Mouse (Mus musculus) adipocyte (in vitro differentiated cells): ENCODE results near the gene Clk1.
"Not testable (repeated sequence)": the region's sequence is repeated elsewhere in the genome, so short reads cannot be mapped to it uniquely, and the experiment has no call there.

Source experiments
- DNase-seq: peaks from one replicate; pipeline ENCODE4 v3.0.0-alpha.2; 2016; ENCODE audit warnings: low spot score

The Clk1 gene

DNA sequence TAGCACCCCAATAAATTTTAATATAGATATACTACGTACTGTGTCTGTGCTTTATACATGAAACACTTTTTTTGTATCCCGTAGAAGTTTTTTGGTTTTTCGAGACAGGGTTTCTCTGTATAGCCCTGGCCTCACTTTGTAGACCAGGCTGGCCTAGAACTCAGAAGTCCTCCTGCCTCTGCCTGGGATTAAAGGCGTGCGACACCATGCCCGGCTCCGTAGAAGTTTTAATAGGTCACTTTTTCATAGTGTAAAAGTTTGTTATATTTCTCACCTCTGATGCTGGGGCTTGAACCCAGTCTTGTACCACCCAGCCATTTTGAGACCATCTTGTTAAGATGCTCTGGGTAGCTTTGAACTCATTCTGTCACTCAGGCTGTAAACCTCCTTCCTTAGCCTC lies 16.5 kb downstream of the Clk1 start:
- no peak for DNase-seq

DNA sequence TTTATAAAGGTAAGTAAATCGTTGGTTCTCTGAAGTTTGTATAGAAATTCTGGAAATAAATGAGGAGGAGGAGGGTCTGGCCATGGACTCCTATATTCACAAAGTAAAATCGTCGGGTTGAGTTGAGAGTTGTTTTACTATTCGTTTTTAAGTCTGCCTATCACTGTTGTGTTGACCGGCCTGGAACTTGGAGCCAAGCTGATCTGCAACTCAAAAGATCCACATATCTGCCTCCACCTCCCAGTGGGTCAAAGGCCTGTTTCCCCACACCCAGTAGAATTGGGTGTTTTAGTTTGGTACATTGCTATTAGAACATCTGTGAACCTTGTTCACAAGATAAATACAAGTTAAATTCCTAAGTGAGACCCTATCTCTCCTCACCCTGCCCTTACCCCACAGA lies 20.1 kb downstream of the Clk1 start:
- no peak for DNase-seq

DNA sequence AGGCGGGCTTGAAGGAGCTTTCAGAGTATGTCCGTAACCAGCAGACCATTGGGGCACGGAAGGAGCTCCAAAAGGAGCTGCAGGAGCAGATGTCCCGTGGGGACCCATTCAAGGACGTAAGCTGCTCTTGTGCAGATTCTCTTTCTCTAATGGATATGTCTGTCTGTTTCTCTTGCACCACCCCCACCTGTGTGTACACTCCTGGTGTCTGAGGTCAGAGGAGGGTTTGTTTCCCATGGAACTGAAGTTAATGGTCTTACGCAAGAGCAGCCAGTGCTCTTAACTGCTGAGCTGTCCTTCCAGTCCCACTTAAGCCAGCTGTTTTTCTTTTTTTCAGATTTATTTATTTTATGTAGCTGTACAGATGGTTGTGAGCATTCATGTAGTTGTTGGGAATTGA lies 22.5 kb downstream of the Clk1 start:
- DNase-seq, result no peak

DNA sequence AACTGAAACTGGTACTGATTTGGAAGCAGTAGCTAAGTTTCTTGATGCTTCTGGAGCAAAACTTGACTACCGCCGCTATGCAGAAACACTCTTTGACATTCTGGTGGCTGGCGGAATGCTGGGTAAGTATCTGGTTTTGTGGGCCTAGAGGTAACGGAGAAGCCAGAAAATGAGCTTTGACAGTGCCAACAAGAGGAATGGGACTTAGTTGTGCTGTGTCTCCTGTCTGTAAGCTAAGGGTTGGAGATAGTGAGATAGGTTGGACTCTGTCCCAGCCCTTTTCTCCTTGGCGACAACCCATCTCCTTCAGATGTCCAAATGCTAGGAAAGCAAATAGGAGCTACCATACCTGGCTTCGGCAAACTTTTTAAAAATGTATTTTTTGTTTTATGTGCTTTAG lies 26.1 kb downstream of the Clk1 start:
- no peak for DNase-seq

DNA sequence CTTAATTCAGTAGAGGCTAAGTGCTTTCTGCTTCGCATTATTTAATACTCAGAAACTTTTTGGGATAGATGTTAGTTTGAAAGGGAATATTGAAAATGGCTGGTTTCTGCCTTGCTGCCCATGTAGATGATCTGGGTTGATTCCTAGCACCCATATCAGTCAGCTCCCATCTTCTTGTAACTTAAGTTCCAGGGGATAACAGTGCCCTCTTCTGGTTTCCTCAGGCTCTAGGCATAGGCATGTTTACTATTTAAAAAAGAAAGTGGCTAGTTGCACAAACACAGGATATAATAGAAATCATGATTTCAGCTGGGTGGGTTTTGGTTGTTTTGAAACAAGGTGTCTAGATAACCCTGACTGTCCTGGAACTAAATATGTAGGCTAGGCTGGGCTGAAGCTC lies 27.7 kb downstream of the Clk1 start:
- DNase-seq, result peak; percentile 45

DNA sequence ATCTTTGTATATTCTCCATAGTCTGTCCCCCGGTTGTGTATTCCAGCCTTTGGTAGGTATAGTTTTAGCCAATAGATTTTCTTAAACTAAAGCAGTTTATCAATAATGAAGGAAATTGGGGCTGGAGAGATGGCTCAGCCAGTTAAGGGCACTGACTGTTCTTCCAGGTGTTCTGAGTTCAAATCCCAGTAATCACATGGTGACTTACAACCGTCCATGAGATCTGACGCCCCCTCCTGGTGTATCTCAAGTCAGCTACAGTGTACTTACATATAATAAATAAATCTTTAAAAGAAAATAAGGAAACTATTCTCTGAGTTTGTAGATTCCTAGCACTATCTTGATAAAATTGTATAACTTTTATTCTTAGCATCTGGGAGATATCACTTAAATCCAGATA lies 28.5 kb downstream of the Clk1 start:
- no peak for DNase-seq

DNA sequence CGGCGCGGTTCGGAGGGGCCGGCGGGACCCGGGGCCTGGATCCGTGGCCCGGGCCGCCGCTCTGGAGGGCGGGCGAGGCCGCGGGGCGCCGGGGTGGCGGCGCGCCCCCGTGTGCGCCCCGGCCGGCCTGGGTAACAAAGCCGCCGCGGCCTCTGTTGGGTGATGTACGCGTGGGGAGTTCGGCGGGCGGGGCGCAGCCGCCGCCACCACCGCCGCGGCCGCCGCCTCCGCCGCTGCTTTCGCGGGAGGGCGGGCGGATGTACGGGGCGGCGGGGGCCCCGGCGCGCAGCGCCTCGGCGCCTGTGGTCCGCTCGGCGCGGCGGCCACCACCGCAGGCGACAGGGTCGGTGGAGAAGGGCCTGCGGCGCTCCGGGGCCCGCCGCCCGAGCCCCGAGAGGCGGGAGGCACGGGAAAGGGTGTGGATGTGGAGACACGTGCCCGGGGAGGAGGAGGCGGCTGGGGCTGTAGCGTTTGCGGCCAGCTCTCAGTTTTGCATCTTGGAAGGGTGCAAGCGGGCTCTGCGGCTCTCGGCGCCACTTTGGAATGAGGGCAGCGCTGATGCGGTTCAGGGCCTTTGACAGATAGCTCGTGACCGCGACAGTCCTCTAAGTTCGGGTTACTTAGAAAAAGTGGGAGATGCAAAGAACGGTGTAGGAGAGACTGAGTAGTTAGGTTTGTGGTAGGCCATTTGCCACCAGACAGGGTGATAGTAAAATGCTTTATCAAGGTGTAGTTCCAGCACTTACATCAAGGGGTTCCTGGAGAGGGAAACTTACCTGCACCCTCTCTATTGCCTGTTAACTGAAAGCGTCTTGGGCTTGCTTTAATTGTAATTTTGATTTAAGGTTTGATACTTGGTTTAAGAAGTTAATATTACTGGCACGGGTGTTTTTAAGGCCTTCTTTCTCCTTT lies 30.3 kb downstream of the Clk1 start:
- peak; percentile 46 for DNase-seq

DNA sequence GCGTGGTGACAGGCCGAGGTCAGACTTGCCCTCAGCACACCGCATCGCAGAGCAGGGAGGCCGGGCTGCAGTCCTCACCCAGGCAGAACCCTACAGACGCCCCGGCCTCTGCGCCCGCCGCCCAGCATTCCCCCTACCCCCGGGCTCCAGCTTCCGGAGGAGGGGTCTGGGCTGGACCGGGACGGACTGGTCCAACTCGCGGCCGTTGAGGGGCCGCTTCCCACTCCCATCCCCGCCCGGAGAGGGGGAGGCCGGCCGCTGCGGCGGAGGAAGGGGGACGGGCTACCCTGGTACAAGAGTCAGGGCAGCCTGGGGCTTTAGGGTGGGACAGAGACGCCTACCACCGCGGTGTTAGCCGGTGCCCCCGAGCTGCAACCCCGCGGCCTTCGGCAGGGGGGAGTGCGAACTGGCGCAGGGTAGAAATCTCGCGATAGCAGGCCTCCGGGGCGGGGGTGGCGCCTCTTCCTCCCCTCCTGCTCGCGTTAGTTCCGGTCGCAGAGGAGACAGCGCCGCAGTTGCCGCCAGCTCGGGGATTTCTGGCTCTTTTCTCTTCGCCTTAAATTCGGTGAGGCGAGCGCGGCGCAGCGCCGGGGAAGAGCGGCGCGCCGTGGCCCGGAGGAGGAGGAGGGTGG lies 31.1 kb downstream of the Clk1 start, which contains the start of gene Bzw1:
Gene Bzw1 (plus strand): TSS at position 247 of the 632 bp plus-strand sequence.
- DNase-seq, result peak; percentile 92

DNA sequence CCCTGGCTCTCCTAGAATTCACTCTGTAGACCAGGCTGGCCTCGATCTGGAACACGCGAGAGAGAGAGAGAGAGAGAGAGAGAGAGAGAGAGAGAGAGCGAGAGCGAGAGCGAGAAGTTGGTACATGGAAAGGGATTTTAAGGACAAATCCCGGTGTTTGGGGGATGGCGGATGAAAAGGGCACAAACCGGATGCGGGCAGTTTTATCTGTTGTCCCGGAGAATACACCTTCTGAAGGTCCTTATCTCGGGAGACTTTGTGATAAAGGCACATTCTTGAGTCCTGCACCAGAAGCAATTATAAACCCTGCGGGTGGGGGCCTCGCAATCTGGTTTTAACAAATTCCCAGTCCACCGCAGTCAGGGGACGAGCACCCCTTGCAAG lies 31.6 kb downstream of the Clk1 start:
- DNase-seq, result peak; percentile 60

DNA sequence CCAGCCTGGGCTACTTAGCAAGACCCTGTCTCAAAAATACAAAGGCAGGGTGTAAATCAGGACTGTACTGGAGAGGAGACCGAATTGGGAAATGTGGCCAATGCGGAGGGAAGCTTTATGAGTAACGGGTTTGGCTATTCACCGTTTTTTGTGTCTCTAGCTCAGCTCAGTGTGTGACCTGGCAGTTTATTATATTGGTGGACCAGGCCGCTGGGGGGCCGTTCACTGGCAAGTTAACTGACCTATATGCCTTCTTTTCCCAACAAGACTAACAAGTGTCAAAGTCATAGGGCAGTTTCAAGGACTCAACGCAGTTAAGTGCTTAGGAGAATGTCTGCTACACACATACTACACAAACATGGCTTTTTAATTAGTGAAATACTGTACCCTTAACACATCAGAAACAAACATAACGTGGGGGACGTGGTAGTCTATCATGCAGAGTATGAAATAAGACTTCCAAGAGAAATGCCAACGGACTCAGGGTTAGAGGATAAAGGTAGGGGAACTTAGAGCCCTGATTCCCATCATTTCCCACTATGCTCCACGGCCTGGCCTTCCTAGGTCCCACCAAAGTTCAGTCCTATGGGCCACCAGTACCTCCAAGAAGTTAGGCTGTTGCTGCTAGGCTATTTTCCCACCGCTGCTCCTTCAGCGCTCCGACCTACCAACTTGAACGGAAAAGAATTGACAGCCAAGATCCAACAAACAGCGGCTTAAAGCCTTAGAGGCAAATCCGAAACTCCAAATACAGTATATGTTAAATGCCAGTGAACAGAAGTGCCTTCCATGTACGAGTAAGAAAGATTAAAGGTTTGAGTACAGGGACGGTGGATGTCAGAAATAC lies 32.2 kb downstream of the Clk1 start:
- DNase-seq, result peak; percentile 41

DNA sequence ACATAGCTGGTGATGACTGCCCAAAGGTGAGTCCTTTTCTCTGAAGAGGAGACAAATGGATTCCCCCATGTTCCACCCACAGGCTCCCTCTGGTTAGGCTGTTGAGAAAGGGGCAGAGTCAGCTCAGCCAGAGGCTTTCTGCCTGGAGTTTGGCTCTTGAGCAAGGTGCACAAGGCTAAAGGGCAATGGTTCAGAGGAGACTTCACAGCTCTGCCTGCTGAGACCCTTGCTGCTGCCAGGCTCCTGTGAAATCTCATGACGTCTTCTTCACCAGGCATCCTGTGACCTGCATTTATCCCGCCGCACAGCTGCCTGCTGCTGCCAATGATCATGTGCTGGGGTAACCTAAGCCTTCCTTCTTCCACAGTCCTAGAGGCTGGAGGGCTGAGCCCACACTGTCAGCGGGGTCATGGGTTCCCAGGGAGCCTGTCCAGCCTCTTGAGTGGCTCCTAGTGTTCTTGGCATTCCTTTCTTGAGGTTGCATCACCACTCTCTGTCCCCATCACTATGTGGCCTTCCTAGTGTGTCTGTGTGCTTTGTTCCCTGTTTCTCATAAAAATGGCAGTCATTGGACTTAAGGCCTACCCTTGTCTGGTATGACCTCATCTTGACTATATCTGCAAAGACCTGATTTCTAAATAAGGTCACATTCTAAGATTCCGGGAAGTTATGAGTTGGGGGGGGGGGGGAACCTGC lies 41.1 kb downstream of the Clk1 start:
- DNase-seq, result peak; percentile 94

DNA sequence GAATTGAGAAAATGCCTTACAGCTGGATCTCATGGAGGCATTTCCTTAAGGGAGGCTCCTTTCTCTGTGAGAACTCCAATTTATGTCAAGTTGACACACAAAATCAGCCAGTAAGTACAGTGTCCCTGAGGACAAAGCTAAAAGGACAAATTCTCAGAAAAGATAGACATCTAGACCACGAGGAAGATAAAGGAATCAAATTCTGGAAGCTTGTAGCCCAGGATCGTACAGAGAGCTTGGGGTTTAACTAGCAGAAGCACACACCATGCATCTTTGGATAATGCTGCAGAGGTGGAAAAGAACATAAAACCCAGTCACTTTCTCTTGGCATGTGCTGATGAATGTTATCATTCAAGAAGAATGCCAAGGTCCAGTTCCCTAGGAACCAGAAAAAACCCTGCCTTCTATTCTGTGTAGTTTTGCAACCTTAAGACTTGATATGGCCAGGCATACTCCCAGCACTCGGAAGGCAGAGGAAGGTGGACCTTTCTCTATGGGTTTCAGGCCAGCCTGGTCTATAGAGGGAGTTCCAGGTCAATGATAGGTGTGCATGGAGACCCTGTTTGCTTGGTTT lies 48.2 kb downstream of the Clk1 start:
- DNase-seq, result no peak

DNA sequence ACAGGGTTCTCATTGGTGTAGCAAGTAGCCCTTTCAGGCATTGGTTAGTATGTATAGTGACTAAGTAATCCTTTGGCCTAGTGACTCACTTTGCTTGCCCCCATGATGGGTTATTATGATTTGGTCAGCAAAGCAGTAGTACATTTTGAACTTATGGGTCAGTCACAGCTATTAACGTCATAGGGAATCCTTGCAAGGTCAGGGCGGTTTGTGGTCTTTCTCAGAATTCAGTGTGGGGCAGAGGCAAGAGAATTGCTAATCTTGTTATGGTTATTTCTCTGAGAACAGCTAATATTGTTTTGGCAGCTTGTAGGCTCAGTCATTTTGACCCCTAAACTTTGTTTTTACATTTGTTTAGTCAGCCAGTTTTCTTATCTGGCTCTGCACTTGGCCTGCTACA lies 49.6 kb downstream of the Clk1 start:
- DNase-seq, result not testable (repeated sequence)

DNA sequence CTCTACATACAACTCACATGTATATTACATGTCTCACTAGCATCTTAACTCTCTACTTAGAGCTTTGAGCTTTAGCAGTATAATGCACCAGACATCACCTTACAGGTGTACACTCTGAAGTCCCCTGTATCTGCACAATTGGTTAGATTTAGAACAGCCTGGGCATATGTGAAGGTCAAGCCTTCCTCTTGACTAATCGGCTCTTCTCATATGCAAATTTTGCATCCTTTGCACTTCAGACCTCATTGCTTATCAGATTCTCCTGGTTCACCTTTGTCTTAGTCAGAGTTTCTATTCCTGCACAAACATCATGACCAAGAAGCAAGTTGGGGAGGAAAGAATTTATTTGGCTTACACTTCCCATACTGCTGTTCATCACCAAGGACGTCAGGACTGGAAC lies 54.1 kb downstream of the Clk1 start:
- DNase-seq, result no peak

DNA sequence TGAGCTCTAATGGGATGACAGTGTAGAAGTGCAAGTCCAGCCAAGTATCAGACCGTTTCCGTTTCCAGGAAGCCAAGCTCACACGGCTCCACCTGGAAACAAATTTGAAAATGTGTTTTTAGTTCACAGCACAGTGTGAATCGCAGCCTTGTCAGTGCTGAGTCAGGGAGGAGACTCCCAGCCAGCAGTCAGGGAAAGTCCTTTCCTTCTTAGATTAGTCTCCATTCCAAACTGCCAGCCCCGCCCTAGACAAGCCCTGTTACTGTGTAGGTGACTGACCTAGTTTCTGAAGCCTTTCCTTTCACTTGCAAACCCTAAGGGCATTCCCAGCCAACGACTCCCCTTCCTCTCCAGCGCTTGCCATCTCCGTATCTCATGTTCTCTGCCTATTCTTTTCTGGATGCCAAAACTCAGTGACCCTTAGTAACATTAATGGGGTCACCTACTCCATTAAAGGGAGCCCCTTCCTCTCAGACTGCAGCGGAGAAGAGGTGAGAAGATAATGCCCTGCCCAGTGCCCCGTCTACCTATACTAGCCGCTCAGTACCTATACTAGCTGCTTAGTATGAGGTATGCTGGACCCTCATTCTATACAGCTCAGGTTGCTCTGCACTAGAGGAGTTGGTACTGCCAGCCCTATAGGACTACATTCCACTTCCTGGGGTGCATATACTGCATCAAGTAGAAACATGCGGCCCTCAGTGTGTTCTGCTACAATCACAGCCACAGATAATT lies 57.0 kb downstream of the Clk1 start:
- DNase-seq, result peak; percentile 22

DNA sequence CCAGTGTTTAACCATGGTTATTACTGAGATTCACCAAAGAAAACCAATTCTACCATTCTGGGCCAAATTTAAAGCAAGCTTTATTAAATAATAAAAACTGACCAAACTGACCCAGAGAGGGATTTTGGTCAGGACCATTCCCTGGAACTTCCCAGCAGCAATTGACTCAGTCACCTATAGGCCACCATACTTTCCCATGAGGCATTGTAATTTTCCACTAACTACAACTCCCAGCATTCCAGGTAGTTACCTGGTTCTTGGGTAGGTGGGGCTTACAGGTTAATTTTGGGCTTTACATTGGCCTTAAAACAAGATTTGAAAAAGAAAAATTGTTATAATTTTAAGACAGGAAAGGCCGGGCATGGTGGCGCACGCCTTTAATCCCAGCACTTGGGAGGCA lies 58.0 kb downstream of the Clk1 start:
- no peak for DNase-seq

DNA sequence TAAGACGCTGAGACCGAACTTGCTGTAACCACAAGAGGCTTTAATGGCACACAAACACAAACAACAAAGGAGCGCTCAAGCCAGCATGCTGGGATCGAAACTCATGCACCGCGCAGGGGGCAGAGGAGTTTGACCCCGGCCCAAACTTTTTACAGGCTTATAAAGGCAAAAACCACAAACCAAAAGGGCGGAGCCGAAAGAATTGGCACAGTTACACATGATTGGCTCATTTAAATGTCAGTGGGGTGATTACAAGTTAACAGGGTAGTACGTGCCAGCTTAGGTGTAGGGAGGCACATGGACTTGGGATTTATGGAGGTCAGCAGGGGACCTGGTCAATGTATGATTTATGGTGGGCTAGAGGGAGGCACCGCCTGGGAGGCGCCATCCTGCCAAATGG lies 59.3 kb downstream of the Clk1 start:
- no peak for DNase-seq

DNA sequence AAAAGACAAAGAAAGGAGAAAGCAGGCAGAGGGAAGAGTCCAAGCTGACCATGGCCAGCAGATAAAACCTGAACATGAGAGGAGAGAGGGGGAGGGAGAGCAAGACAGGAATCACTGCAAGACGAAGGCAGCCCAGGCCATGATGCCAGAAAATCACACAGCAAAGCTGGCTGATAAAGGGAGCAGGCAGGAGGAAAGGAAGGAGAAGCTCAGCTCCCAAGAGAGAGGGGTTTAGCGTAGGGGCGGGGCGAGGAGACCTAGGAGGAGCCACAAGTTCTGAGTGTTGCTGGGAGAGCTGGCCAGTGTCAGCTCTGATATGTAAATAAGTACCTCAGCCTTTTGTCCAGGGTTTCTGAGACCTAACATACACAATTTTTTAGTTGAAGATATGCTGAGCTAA lies 61.6 kb downstream of the Clk1 start:
- no peak for DNase-seq
